Mouse (Mus musculus) naive thymus-derived CD4-positive, alpha-beta T cell, adult 2 months (primary cell): ENCODE measurements at regions not wholly inside any gene's neighbourhood (a gene's known extent, or its start where the extent isn't known, plus 50 kb on each side); places are given as distances from the start of the nearest gene placed in this dataset.
A peak's percentile ranks its signal among the peaks of the same experiment; 100 is the strongest.
"Not testable (repeated sequence)": the region's sequence is repeated elsewhere in the genome, so short reads cannot be mapped to it uniquely, and the experiment has no call there.

ENCODE experiments used
- DNase-seq: peaks from one replicate; pipeline ENCODE4 v3.0.0-alpha.2; 2011; ENCODE audit warnings: low read depth

DNA sequence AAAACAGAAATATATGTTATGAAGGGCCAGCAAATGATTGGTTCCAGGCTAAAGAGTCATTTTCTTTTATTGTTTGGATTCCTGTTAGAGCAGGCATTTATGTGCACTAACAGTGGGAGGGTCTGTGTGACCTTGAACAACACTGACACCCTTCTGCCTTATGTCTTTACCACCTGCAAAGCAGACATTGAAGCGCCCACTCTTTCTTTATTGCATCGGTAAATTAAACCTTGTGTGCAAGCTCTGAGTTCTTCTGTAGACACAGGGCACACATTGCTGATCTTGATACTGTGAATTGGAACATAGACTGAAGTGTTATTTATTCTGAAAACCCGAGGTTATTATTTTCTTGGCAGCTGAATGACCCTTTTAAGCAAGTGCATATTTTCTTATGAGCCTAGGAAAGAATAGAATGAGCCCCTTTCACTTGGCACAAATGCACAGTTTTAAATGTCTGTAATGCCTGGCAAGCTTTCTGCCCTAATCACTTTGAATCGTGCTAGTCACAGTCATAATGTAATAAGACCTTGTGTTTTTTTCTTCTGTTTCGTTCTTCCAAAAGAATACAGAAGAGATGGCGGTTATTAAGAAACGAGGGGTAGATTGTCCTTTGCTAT is 125.1 kb upstream of the Cobl start:
- DNase-seq, result no peak

DNA sequence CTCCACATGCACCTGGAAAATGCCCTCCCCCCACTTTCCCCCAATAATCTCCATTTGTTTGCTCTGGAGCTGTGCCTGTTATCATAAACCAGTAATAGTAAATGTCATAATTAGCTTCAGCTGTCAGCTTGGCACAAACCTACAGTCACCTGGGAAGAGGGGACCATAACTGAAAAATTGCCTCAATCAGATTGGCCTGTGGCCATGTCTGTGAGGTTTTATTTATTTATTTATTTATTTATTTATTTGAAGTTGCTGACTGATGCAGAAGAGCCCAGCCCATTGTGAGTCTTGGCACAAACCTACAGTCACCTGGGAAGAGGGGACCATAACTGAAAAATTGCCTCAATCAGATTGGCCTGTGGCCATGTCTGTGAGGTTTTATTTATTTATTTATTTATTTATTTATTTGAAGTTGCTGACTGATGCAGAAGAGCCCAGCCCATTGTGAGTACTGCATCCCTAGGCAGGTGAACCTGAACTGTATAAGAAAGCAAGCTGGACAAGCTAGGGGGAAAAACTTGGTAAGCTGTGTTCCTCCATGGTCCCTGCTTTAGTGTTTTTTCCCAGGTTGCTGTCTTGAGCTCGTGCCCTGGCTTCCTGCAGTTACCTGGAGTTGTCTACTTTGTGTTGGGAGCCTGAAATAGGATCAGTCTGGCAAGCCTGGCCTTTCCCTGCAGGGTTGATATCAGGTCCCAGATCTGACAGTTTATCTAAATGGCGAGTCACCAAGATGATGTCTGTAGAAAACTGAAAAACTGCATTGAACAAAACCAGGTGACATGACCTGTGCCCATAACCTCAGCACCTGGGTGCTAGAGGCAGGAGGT is 120.3 kb upstream of the Cobl start:
- not testable (repeated sequence) for DNase-seq

DNA sequence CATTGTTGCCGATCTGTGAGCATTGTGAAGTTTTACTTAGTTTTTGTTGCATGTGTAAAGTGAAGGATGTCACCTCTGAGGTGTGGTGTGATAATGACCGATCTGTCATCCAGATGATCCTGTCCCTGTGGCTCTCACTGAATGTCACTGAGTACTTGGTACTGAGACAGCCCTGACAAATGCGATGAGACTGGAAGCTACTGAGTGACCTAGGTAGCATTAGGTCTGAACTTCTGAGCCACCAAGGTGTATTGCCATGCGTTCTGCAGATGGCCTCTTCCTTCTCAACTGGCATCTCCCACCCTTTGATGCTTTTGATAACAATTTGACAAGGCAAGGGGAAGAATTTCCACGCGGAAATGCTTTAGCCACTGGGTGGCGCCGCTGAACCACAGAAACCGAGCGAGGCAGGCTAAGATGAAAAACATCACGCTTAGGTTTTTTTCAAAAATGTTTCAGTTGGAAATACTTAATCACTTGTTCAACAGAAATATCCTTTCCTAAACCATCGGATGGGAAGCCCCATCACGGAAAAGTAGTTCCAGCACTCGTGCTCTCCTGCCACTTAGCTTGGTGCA is 114.3 kb upstream of the Cobl start:
- no peak for DNase-seq

DNA sequence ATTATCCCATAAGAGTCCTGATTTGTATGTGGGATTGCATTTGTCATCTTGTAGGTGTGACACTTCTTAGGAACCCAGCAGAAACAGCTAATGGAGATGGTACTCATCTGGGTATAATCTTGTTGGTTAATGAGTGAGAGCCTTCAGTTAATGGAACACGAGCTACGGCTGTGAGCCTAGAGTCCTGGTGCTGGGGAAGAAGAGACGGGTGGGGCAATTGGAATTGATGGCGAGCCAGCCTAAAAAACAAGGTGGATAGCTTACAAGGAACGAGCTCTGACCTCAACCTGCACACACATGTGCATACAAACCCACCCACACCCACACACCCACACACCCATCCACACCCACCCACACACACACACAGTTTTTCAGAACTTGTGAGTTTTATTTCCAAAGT is 94.9 kb upstream of the Cobl start:
- DNase-seq, result no peak

DNA sequence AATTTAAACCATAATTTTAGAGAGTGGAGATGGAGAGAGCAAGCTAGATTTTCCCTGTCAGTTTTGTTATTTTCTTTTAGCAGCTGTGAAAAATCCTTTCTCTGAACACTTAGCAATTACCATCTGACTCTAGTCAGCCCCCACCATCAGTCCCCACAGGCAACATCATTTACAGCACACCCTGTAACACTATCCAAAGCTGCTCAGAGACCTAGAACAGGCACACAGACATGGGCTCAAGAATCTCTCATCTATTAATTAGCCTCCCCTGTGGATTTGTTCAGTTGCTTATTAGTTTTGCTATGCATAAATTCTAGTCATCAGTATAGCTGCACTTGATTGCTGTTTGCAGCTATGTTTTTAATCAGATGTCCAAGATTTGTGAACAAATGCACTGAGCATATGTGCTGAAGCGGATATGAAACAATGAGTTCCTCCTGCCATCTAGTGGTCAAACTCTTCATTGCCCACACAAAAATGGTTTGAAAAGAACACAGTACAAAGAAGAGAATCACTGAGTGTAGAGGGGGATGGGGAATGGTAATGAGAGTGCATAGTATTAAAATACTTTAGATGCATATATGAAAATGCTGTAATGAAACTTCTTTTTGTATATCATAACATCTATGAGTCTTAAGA is 94.4 kb upstream of the Cobl start:
- peak; percentile 6 for DNase-seq

DNA sequence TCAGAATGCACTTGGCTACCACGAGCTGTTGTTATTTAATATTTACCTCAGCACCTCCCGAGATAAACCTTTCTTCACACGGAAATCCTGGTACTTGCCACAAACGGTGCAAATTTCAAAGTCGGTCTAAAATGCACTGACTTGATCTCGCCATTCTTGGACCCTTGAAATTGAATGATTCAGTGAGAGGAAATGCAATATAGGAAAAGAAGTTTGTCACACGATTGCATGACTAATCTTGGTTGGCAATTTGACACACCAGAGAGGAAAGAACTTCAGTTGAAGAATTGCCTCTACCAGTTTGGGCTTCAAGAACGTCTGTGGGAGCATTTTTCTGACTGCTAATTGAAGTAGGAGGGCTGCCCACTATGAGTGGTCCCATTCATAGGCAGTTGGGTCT is 93.4 kb upstream of the Cobl start:
- DNase-seq, result no peak

DNA sequence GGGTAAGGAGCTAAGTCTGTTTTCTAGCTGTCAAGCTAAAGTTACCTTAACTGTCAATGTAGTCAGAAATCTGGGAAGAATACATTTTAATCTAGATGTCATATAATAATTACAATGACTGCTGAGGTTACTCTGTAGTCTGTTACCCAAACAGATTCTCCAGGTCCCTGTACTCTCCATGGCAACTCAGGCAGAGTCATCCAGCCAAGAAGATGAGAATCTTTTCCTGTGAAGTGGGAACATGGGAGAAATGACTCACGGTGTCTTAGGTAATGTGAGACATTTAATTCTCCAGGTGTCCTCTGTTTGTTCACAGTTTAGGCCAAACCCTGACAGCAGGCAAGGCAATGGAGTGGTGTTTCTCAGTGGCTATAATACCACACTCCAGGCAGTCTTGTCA is 81.0 kb upstream of the Cobl start:
- no peak for DNase-seq

DNA sequence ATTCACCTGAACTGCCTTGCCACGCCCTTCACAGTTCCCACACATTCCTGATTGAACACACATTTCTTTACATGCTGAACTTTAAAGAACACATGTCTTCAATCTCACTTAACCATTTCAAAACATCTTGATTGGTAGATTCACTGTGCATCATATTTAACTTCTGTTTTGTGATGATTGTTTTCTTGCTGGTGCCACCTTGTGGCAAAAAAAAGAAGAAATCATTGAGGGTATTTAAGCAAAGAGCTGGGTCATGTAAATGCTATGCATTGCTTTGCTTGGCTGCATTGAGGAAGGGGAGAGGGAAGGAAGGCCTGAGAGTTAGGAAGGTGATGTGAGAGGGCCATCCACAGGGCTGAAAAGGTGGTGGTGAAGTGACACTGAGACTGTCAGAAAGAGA is 78.3 kb upstream of the Cobl start:
- DNase-seq, result no peak

DNA sequence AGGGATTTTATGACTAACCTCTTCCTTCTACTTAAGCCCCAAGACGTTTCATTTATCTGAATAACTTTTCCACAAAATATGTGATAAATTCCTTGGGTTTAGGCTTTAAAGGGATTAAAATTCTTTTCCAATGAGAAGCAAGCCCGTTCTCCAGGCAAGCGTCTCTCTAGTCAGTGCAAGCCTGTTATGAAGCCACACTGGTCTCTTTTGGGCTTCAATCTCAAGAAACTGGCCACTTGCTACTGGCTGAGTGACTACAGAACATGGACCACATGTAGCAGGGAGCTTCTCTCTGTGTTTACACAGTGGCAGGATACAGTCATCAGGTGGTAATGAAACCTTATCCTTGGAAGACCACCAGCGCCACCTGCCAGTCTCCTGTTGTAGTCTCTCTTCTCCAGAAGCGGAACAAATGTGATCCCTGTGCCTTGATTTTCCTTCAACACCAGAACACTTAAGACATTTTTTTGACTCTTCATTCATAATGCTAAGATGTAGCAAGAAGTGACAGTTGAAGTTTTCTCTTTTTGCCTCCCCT is 75.6 kb upstream of the Cobl start:
- no peak for DNase-seq

DNA sequence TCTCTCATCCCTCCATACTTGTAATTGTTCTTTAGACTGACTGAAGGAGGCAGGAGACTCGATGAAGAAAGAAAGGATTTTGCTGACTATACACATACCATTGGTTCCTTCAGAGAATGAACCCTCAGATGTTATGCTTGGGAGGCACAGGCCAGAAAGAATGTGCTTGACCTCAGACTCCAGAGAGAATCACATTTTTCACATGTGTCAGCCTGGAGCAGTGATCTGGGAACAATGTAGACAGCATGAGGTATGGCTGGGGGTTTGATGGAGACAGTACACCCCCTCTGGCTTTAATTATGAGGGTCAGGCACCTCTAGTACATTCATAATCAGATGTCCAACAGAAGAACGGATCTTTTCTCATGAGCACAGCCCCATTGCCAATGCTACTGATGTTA is 70.3 kb upstream of the Cobl start:
- DNase-seq, result no peak

DNA sequence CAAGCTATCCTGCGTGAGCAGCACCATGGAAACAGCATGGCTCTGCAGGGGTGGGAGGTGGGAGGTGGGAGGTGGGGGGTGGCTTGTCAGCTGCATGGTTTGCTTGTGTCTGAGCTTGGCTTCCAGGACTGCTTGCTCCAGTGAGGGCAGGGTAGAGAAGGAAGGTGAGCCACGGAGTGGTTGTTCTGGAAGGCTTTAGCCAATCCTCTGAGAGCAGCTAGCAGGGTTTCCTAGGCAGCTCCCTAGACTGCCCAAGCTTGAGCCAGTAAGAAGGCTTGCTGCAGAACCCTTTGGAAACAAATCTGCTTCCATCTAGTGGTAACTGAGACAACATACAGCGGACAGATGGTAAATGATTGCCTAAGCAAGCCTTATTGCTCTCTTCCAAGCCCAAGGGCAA is 67.5 kb upstream of the Cobl start:
- no peak for DNase-seq

DNA sequence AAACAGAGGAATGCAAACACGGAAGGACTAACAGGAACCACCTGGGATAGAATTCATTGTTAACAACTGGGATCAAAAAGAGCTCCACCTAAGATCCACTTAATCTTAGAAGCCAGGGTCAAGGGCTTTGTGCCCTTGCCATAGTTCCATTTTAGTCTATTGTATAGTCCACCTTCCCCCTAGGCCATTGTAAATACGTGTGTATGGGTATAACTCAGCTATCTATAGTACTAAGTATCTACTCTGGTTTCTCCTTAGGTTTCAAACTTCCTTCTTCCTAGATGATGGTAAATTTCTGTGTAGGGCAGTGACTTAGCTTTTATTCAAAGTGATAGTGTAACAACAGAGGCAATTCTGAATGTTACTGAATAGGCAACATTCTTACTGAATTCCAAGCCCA is 57.3 kb upstream of the Cobl start:
- DNase-seq, result not testable (repeated sequence)

DNA sequence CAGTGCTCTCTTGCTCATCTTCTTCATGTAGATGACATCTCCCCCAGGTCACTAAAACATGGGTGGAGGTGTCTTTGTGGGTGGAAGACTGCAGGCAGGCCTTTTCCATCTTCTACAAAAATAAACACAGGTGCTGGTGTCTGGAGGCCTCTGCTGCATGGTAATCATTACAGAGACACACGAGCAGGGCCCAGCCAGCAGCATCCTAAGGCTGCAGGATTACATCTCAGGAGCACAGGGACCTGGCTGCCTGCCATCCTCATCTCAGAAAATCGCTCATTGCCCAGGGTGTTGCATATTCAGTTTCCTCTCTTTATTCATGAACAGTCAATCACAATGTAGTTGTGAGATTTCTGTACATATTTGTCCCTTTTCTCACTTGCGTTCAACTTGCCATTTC is 56.5 kb upstream of the Cobl start:
- DNase-seq, result no peak

DNA sequence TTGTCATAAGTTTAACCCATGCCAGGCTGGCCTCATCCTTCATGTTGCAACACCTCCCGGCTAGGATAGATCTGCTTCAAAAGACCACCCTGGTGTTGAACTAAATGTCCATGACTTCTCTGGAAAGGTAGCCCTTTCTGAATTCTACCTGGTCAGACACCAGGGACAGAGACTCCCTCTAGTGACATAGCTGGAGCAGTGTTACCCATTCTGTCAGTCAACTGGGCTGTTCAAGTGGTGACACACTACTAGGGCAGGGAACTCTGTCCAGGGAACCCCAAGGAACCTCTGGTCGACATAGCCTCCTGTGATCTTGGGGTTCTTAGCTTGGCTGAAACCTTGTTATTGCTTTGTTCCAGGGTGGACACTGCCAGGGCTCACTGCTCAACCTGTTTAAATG is 51.6 kb upstream of the Cobl start:
- no peak for DNase-seq
